Mouse (Mus musculus) small intestine, adult 2 months (tissue): ENCODE data around the gene Uba7.

Experiments
- CTCF ChIP-seq: fragments of 200-500 bp; IDR thresholded peaks from 2 replicates; pipeline ENCODE4 v1.5.1; 2012; ENCODE audit warnings: low read depth, mild to moderate bottlenecking, control low read depth, inconsistent platforms, low read length, moderate library complexity, mixed read lengths; ENCODE audit not compliant: insufficient replicate concordance, insufficient read length; ENCODE audit errors: extremely low read depth
- POLR2A ChIP-seq: fragments of 200-500 bp; IDR thresholded peaks from 2 replicates; pipeline ENCODE4 v1.6.1; 2012; ENCODE audit warnings: low read depth, mild to moderate bottlenecking, control low read depth, inconsistent platforms, low read length, moderate library complexity

- no peak for TF ChIP-seq CTCF
- TF ChIP-seq POLR2A: no peak
Measured at GRCm38 (mm10) chr9:107959896-107960295, 15.4 kb upstream of the Uba7 start.
